Mouse (Mus musculus): Measurements from ENCODE around the gene Etv6. TPM values are rescaled to one million over a fixed set of nuclear protein-coding genes. Genes with fewer than 3 reads are reported as not detected.

The Etv6 gene
- polyA plus RNA-seq, 1 experiment from 2014 or later = 23.5 TPM

DNA sequence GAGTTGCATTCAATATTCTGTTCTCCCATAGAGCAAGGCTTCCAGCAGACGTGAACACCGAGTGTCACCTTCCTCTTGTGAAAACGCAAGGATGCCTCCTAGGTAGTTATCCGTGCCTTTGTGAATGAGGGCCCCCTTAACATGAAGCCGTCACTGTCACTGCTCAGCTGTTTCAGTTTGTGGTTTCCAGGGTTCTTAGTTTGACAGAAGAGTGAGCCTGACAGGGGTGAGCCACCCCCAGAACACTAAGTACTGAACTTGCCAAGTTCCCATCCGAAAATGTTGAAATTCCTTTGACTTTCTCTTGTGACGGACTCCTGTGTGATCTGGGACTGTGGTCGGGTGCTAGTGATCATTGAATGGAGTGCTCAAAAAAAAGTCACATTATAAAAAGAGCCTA lies 129.5 kb downstream of the Etv6 start:
- in situ Hi-C loops (cut with MboI; ENCODE audit: low pct_unique_long_range_greater_than_20kb) = no loop called here
- no peaks in the 10 kb centered on the region for H3K27me3 ChIP-seq
- ATAC-seq = no peak
- ChIA-PET CTCF (interaction anchor here (1.3 kb wide), 1 partner anchor 16 kb away, joined by 3 read pairs; no protein-coding TSS in a partner anchor), POLR2A (no interaction called here)
- TF ChIP-seq CTCF (IDR thresholded peaks at IDR 0.05) = no peak
- no peak for DNase-seq (ENCODE audit: low read depth, low spot score)

DNA sequence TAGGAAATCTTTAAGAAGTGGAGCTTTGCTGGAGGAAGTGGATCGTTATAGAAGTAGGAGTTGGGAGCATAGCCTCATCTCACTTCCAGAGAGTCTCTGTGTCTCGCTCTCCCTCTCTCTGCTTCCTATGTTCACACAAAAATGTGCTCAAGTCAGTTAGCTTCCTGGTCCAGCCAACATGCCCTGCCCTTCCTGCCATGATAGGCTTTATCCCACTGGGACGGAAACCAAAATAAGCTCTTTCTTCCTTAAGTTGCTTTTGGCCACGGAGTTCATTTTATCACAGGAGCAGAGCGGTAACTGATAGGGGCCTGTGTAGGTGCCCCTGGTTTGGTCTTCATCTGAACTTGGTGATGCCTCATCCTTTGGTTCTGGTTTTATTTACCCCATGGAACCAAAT lies 132.5 kb downstream of the Etv6 start:
- CTCF ChIA-PET = no interaction called here

GRCm38 (mm10) chr6:134168799-134169198 lies 133.3 kb downstream of the Etv6 start:
- no peak for TF ChIP-seq CTCF (IDR thresholded peaks at IDR 0.05)
- no peak for DNase-seq (ENCODE audit: low read depth, low spot score)
- no peaks in the 10 kb centered on the region for H3K27me3 ChIP-seq
- ChIA-PET POLR2A (no interaction called here), CTCF (no interaction called here)
- no peak for ATAC-seq
- in situ Hi-C loops (cut with MboI; ENCODE audit: low pct_unique_long_range_greater_than_20kb) = no loop called here

More for the DNA sequence above, 132.5 kb downstream of the Etv6 start:
- POLR2A ChIA-PET = interaction anchor here (0.6 kb wide), 1 partner anchor 10 kb away, joined by 4 read pairs; no protein-coding TSS in a partner anchor
- no peaks in the 10 kb centered on the region for H3K27me3 ChIP-seq
- DNase-seq (ENCODE audit: low read depth, low spot score) (no peak), ATAC-seq (no peak)
- no peak for TF ChIP-seq CTCF (IDR thresholded peaks at IDR 0.05)
- in situ Hi-C loops (cut with MboI; ENCODE audit: low pct_unique_long_range_greater_than_20kb) = no loop called here

DNA sequence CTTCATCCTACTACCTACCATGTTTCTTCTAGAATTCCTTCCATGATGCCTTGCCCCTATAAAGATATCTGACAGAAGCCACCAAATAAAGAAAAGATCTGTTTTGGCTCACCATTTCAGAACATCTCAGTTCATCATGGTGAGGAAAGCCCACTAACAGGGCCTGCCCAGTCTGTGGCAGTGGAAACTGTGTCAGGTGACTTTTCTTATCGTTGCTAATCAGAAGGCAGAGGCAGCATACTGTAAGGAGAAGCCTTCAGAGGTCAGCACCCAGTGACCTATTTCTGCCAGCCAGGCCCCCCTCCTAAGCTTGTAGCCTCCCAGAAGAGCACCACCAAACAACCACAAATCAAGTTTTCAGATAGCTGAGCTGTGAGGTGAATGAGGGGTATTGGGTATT lies 135.7 kb downstream of the Etv6 start:
- ATAC-seq = no peak
- POLR2A ChIA-PET = no interaction called here
- in situ Hi-C loops (cut with MboI; ENCODE audit: low pct_unique_long_range_greater_than_20kb) = no loop called here
- CTCF ChIA-PET = no interaction called here
- H3K27me3 ChIP-seq = no peaks in the 10 kb centered on the region
- TF ChIP-seq CTCF (IDR thresholded peaks at IDR 0.05) = no peak
- no peak for DNase-seq (ENCODE audit: low read depth, low spot score)

DNA sequence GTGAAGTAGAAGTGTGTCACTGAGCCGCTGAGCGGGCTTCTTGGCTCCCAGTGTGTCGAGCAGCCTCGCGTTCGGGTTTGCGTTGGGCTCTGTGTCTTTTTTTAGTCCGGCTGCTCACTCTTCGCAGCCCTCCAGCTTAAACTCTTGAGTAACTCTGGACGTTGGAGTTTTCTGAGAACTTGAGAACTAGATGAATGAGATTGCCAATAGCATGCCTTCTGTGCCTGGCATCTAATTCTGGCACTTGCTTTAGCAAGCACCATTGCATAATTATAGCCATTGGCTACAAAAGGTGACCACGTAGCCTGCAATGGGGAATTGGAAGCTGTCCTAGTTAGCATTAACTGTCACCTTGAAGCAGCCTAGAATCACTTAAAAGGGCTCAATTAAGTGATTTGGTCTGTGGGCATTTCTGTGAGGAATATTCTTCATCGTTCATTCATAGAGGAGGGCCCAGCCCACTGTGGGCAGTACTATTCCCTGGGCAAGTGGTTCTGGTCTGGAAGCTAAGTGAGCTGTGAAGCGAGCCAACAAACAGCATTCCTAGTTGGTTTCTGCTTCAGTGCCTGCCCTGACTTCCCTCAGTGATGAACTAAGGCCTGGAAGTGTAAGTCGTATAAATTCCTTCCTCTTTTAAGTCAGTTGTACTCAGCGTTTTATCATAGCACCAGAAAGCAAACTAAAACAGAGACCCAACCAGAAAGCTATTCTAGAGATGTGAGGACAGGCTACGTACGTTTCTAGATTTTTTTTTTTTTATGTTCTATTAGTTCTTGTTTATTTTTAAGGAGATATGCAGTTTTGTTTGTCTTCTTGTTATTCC lies 136.6 kb downstream of the Etv6 start:
- ATAC-seq = no peak
- no peak for TF ChIP-seq CTCF (IDR thresholded peaks at IDR 0.05)
- ChIA-PET CTCF (no interaction called here), POLR2A (interaction anchor here (0.6 kb wide), 1 partner anchor 60 kb away, joined by 3 read pairs; no protein-coding TSS in a partner anchor)
- in situ Hi-C loops (cut with MboI; ENCODE audit: low pct_unique_long_range_greater_than_20kb) = no loop called here
- no peak for DNase-seq (ENCODE audit: low read depth, low spot score)
- H3K27me3 ChIP-seq = no peaks in the 10 kb centered on the region

- in situ Hi-C loops (cut with MboI; ENCODE audit: low pct_unique_long_range_greater_than_20kb) = no loop called here
- ATAC-seq (no peak), DNase-seq (ENCODE audit: low read depth, low spot score) (no peak)
- POLR2A ChIA-PET = no interaction called here
- TF ChIP-seq CTCF (IDR thresholded peaks at IDR 0.05) = no peak
- CTCF ChIA-PET = interaction anchor here (0.8 kb wide), 1 partner anchor 23 kb away, joined by 3 read pairs; no protein-coding TSS in a partner anchor
- H3K27me3 ChIP-seq = no peaks in the 10 kb centered on the region
Measured at GRCm38 (mm10) chr6:134173439-134173838, 137.9 kb downstream of the Etv6 start.

- CTCF ChIA-PET = no interaction called here
- no peak for ATAC-seq
- no peaks in the 10 kb centered on the region for H3K27me3 ChIP-seq
- DNase-seq (ENCODE audit: low read depth, low spot score) = no peak
- in situ Hi-C loops (cut with MboI; ENCODE audit: low pct_unique_long_range_greater_than_20kb) = no loop called here
- no peak for TF ChIP-seq CTCF (IDR thresholded peaks at IDR 0.05)
- POLR2A ChIA-PET = interaction anchor here (0.6 kb wide), 1 partner anchor 18 kb away, joined by 4 read pairs; no protein-coding TSS in a partner anchor
Measured at GRCm38 (mm10) chr6:134175059-134175458, 139.6 kb downstream of the Etv6 start.

GRCm38 (mm10) chr6:134177196-134177595 lies 141.7 kb downstream of the Etv6 start:
- ChIA-PET CTCF (no interaction called here), POLR2A (interaction anchor here (1.2 kb wide), 1 partner anchor 8 kb away, joined by 3 read pairs; no protein-coding TSS in a partner anchor)
- in situ Hi-C loops (cut with MboI; ENCODE audit: low pct_unique_long_range_greater_than_20kb) = no loop called here
- DNase-seq (ENCODE audit: low read depth, low spot score) = no peak
- no peaks in the 10 kb centered on the region for H3K27me3 ChIP-seq
- TF ChIP-seq CTCF (IDR thresholded peaks at IDR 0.05) = no peak
- no peak for ATAC-seq

DNA sequence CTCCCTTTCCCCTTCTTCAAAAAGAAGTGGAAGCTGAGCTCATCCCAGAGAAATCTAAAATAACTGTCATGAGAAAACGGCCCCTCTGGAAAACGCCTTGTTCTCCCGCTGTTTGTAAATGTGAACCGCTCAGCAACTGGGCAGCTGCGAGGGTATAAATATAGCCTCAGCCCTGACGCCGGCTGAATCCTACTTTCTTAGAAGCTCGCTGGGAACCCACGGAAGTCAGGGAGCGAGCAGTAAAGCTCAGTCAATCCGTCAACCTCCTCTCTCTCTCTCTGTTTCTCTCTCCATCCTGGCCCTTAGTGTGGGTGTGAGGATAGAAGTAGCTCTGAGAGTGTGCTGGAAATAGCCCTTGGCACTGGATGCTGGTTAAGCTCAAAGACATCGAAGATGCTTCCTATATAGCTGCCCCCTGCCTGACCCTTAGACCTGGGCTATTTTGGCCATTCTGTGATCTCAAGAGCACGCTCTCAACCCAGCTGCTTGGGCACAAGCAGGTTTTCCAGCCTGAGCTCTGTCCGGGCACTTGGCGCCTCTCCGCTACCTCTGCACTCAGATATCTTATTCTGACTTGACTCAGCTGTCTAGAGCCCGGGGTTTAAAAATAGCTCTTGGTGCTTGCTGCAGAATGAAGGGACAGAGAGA lies 146.9 kb downstream of the Etv6 start:
- ATAC-seq (no peak), DNase-seq (ENCODE audit: low read depth, low spot score) (no peak)
- POLR2A ChIA-PET = no interaction called here
- CTCF ChIA-PET = no interaction called here
- no peak for TF ChIP-seq CTCF (IDR thresholded peaks at IDR 0.05)
- H3K27me3 ChIP-seq = no peaks in the 10 kb centered on the region
- in situ Hi-C loops (cut with MboI; ENCODE audit: low pct_unique_long_range_greater_than_20kb) = no loop called here

DNA sequence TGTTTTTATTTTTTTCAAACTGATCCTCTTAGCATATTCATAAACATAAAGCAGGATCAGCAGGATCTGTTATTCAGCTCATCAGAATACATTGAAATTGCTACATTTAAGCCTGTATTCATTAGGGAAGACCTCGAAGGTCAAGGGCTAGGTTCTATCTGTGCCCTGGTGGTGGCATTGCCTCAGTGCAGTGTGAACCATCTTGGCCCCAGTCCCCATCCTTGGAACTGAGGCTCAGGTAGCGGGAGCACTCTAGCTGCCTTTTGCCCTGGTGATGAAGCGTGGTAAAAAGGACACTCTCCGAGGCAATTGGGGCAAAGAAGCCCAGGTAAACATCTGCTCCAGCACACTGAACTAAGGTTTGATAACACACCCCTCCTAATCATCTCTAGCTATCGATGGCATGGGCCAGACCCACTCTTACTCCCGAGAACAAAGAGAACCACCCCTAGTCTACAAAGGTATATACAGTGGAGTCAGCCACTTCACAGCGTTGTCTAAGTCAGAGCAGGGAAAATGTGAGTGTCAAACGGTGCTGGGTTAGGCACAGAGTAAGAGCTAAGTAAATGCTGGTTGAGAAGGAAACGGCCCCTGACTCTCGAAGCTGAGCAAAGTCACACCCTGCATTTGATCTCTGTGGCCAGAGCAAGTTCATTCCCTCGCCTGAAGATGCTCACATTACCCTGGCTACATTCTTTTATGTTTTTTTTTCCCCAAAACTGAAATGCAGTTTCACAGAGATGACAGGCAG lies 148.3 kb downstream of the Etv6 start:
- POLR2A ChIA-PET = no interaction called here

More for the DNA sequence above, 148.3 kb downstream of the Etv6 start:
- in situ Hi-C loops (cut with MboI; ENCODE audit: low pct_unique_long_range_greater_than_20kb) = no loop called here
- no peak for ATAC-seq
- DNase-seq (ENCODE audit: low read depth, low spot score) = no peak
- no peak for TF ChIP-seq CTCF (IDR thresholded peaks at IDR 0.05)
- no peaks in the 10 kb centered on the region for H3K27me3 ChIP-seq
- CTCF ChIA-PET = no interaction called here

Measured in Patski (cell line).